Mouse (Mus musculus): ENCODE measurements at regions not wholly inside any gene's neighbourhood (a gene's known extent, or its start where the extent isn't known, plus 50 kb on each side); places are given as distances from the start of the nearest gene placed in this dataset.

GRCm38 (mm10) chr14:60502552-60502951, 129.5 kb downstream of the Amer2 start:
- H3K79me2 ChIP-seq (ENCODE audit: control insufficient read depth, insufficient read depth), result no peaks in the 10 kb centered on the region
- H3K4me3 ChIP-seq, result no peak overlapping the region
- no peak overlapping the region for H3K4me2 ChIP-seq (ENCODE audit: low read depth)
- TF ChIP-seq E2F4 (IDR thresholded peaks at IDR 0.05; ENCODE audit: insufficient read depth), result no peak
- TF ChIP-seq CEBPB (IDR thresholded peaks at IDR 0.05; ENCODE audit: insufficient read depth, poor library complexity, severe bottlenecking), result no peak
- TF ChIP-seq POLR2A (IDR thresholded peaks at IDR 0.05; ENCODE audit: insufficient read length, low read depth), result no peak
- no peak for TF ChIP-seq TCF3 (IDR thresholded peaks at IDR 0.05; ENCODE audit: insufficient read length, low read depth)
- no peak for TF ChIP-seq MYOD1 (IDR thresholded peaks at IDR 0.05; ENCODE audit: control insufficient read depth in 1 of 3, insufficient read length in 2 of 3, low read depth in 2 of 3)
- no peak for TF ChIP-seq SRF (IDR thresholded peaks at IDR 0.05; ENCODE audit: control insufficient read depth, insufficient read length, low read depth)
- TF ChIP-seq MYOG (IDR thresholded peaks at IDR 0.05; ENCODE audit: control insufficient read depth in 1 of 3, insufficient read depth in 1 of 3, insufficient read length in 2 of 3, low read depth in 2 of 3), result no peak
- TF ChIP-seq REST (IDR thresholded peaks at IDR 0.05; ENCODE audit: insufficient read depth, insufficient read length), result no peak
- TF ChIP-seq TCF12 (IDR thresholded peaks at IDR 0.05; ENCODE audit: insufficient read depth, poor library complexity, severe bottlenecking), result no peak
- TF ChIP-seq USF1 (IDR thresholded peaks at IDR 0.05; ENCODE audit: low read depth), result no peak
- TF ChIP-seq MAX (IDR thresholded peaks at IDR 0.05; ENCODE audit: low read depth), result no peak
- TF ChIP-seq POLR2AphosphoS2 (IDR thresholded peaks at IDR 0.05; ENCODE audit: insufficient read length, low read depth), result no peak
- H3ac ChIP-seq (ENCODE audit: control insufficient read depth, insufficient read length), result no peak overlapping the region
- no peaks in the 10 kb centered on the region for H3K36me3 ChIP-seq (ENCODE audit: control insufficient read depth, insufficient read depth)
- H3K27me3 ChIP-seq (ENCODE audit: control insufficient read depth, insufficient read depth, insufficient read length), result peaks cover 4% of the 10 kb centered on the region

- Histone ChIP-seq H3ac (ENCODE audit: control insufficient read depth, insufficient read length) (no peak overlapping the region), H3K79me2 (ENCODE audit: control insufficient read depth, insufficient read depth) (no peaks in the 10 kb centered on the region), H3K4me2 (ENCODE audit: low read depth) (no peak overlapping the region), H3K36me3 (ENCODE audit: control insufficient read depth, insufficient read depth) (no peaks in the 10 kb centered on the region), H3K4me3 (no peak overlapping the region), H3K27me3 (ENCODE audit: control insufficient read depth, insufficient read depth, insufficient read length) (peaks cover 4% of the 10 kb centered on the region)
- TF ChIP-seq CEBPB (IDR thresholded peaks at IDR 0.05; ENCODE audit: insufficient read depth, poor library complexity, severe bottlenecking), result no peak
- TF ChIP-seq TCF3 (IDR thresholded peaks at IDR 0.05; ENCODE audit: insufficient read length, low read depth), result no peak
- no peak for TF ChIP-seq POLR2A (IDR thresholded peaks at IDR 0.05; ENCODE audit: insufficient read length, low read depth)
- TF ChIP-seq E2F4 (IDR thresholded peaks at IDR 0.05; ENCODE audit: insufficient read depth), result no peak
- no peak for TF ChIP-seq MYOD1 (IDR thresholded peaks at IDR 0.05; ENCODE audit: control insufficient read depth in 1 of 3, insufficient read length in 2 of 3, low read depth in 2 of 3)
- TF ChIP-seq MAX (IDR thresholded peaks at IDR 0.05; ENCODE audit: low read depth), result no peak
- no peak for TF ChIP-seq TCF12 (IDR thresholded peaks at IDR 0.05; ENCODE audit: insufficient read depth, poor library complexity, severe bottlenecking)
These were observed 128.7 kb upstream of the Spata13 start for GRCm38 (mm10) chr14:60505066-60505465.

GRCm38 (mm10) chr14:60506296-60506695, 127.5 kb upstream of the Spata13 start:
- Histone ChIP-seq H3K36me3 (ENCODE audit: control insufficient read depth, insufficient read depth) (no peaks in the 10 kb centered on the region), H3K4me2 (ENCODE audit: low read depth) (no peak overlapping the region), H3K4me3 (no peak overlapping the region), H3K27me3 (ENCODE audit: control insufficient read depth, insufficient read depth, insufficient read length) (peaks cover 4% of the 10 kb centered on the region), H3ac (ENCODE audit: control insufficient read depth, insufficient read length) (no peak overlapping the region), H3K79me2 (ENCODE audit: control insufficient read depth, insufficient read depth) (no peaks in the 10 kb centered on the region)
- TF ChIP-seq TCF12 (IDR thresholded peaks at IDR 0.05; ENCODE audit: insufficient read depth, poor library complexity, severe bottlenecking) (no peak), POLR2AphosphoS2 (IDR thresholded peaks at IDR 0.05; ENCODE audit: insufficient read length, low read depth) (no peak), REST (IDR thresholded peaks at IDR 0.05; ENCODE audit: insufficient read depth, insufficient read length) (no peak), MAX (IDR thresholded peaks at IDR 0.05; ENCODE audit: low read depth) (no peak), SRF (IDR thresholded peaks at IDR 0.05; ENCODE audit: control insufficient read depth, insufficient read length, low read depth) (no peak), E2F4 (IDR thresholded peaks at IDR 0.05; ENCODE audit: insufficient read depth) (no peak), MYOG (IDR thresholded peaks at IDR 0.05; ENCODE audit: control insufficient read depth in 1 of 3, insufficient read depth in 1 of 3, insufficient read length in 2 of 3, low read depth in 2 of 3) (no peak), USF1 (IDR thresholded peaks at IDR 0.05; ENCODE audit: low read depth) (no peak), CEBPB (IDR thresholded peaks at IDR 0.05; ENCODE audit: insufficient read depth, poor library complexity, severe bottlenecking) (no peak), MYOD1 (IDR thresholded peaks at IDR 0.05; ENCODE audit: control insufficient read depth in 1 of 3, insufficient read length in 2 of 3, low read depth in 2 of 3) (no peak), TCF3 (IDR thresholded peaks at IDR 0.05; ENCODE audit: insufficient read length, low read depth) (no peak), POLR2A (IDR thresholded peaks at IDR 0.05; ENCODE audit: insufficient read length, low read depth) (no peak)

GRCm38 (mm10) chr14:60513560-60513959, 120.2 kb upstream of the Spata13 start:
- Histone ChIP-seq H3K4me2 (ENCODE audit: low read depth) (no peak overlapping the region), H3K4me3 (no peak overlapping the region), H3K36me3 (ENCODE audit: control insufficient read depth, insufficient read depth) (no peaks in the 10 kb centered on the region), H3K27me3 (ENCODE audit: control insufficient read depth, insufficient read depth, insufficient read length) (peaks cover 19% of the 10 kb centered on the region), H3K79me2 (ENCODE audit: control insufficient read depth, insufficient read depth) (no peaks in the 10 kb centered on the region), H3ac (ENCODE audit: control insufficient read depth, insufficient read length) (no peak overlapping the region)
- TF ChIP-seq TCF12 (IDR thresholded peaks at IDR 0.05; ENCODE audit: insufficient read depth, poor library complexity, severe bottlenecking), result no peak
- TF ChIP-seq CEBPB (IDR thresholded peaks at IDR 0.05; ENCODE audit: insufficient read depth, poor library complexity, severe bottlenecking), result no peak

GRCm38 (mm10) chr14:60515094-60515786, 118.6 kb upstream of the Spata13 start:
- TF ChIP-seq CEBPB (IDR thresholded peaks at IDR 0.05; ENCODE audit: insufficient read depth, poor library complexity, severe bottlenecking) (no peak), TCF3 (IDR thresholded peaks at IDR 0.05; ENCODE audit: insufficient read length, low read depth) (no peak), POLR2A (IDR thresholded peaks at IDR 0.05; ENCODE audit: insufficient read length, low read depth) (no peak)

More at GRCm38 (mm10) chr14:60515094-60515786, 118.6 kb upstream of the Spata13 start:
- Histone ChIP-seq H3K4me3 (no peak overlapping the region), H3K4me2 (ENCODE audit: low read depth) (no peak overlapping the region), H3K27me3 (ENCODE audit: control insufficient read depth, insufficient read depth, insufficient read length) (peaks cover 35% of the 10 kb centered on the region), H3K79me2 (ENCODE audit: control insufficient read depth, insufficient read depth) (no peaks in the 10 kb centered on the region), H3ac (ENCODE audit: control insufficient read depth, insufficient read length) (no peak overlapping the region), H3K36me3 (ENCODE audit: control insufficient read depth, insufficient read depth) (no peaks in the 10 kb centered on the region)

All from myocyte (in vitro differentiated cells).